Mouse (Mus musculus) macrophage (primary cell): ENCODE data around the gene AB124611. TPM values are rescaled to one million over a fixed set of nuclear protein-coding genes. Genes with fewer than 3 reads are reported as not detected.
"Not testable (repeated sequence)": the region's sequence is repeated elsewhere in the genome, so short reads cannot be mapped to it uniquely, and the experiment has no call there.

Source experiments
- H3K27ac ChIP-seq: fragments of 350-480 bp; formaldehyde crosslinking; 2 replicates; pipeline ENCODE4 v1.9.0; 2021
- H3K36me3 ChIP-seq: fragments of 350-480 bp; formaldehyde crosslinking; 2 replicates; pipeline ENCODE4 v1.9.0; 2021; ENCODE audit errors: inconsistent target
- H3K4me3 ChIP-seq: fragments of 350-480 bp; formaldehyde crosslinking; 2 replicates; pipeline ENCODE4 v1.9.0; 2021; ENCODE audit errors: inconsistent target
- H3K79me2 ChIP-seq: fragments of 350-480 bp; formaldehyde crosslinking; 2 replicates; pipeline ENCODE4 v1.9.0; 2021; ENCODE audit errors: inconsistent target
- WGBS: methylation state at CpG from one replicate; pipeline ENCODE4 v1.1.7; 2026; ENCODE audit warnings: inconsistent platforms; ENCODE audit not compliant: missing documents; 5-methylcytosine and 5-hydroxymethylcytosine counted together
- polyA plus RNA-seq: library from polyadenylated mRNA; stranded (reverse); fragments of 250-400 nt; gene quantifications from 3 replicates; pipeline ENCODE4 v1.2.4, GENCODE M21; 2018; ENCODE audit warnings: inconsistent platforms

The AB124611 gene
- polyA plus RNA-seq, 1 experiment from 2014 or later, result 116 TPM

DNA sequence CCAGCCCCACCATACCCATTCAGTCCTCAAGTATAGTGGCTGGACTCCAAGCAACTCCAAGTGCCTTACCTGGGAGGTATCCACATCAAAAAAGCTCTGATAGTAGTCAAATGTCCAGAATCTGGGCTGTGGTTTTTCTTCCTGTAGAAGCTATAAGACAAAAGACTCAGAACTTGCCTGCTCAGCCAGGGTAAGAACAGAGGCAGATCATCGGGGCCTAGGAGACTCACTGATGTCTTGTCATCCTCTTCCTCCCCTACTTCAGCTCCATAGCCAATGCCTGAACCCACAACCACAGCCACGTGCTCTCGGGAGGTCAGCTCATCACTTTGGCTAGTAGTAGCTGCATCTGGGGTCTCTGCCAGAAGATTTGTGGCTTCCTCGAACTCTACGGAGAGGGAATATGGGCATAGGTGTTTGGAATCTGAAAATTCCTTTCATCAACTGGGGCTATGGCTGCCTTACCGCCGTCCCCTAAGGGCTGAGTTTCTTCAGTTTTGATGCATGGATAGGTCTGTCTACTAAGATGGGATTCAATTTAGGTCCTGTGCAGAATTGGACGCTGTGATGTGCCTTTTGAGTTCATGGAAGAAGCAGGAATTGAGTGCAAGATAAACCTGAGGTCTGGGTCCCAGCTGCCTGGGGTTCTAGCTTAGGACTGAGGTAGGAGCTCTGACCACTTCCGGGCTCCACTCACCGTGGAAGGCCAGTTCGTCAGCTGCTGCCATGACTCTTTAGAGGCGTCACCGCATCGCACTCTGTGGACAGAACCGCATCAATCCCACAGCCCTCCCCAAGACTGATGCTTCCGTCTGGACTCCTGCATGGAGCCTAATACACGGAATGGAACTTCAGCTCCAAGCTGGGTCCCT lies 66.1 kb downstream of the AB124611 start:
- Histone ChIP-seq H3K36me3 (peaks cover 26% of the 10 kb centered on the region; the same call in 1 of the 2 replicates), H3K4me3 (peak overlapping the region; percentile 87), H3K27ac (peak overlapping the region; percentile 44), H3K79me2 (peaks cover 31% of the 10 kb centered on the region)
- WGBS, result 13% methylated on average over 17 of the region's 17 CpGs

DNA sequence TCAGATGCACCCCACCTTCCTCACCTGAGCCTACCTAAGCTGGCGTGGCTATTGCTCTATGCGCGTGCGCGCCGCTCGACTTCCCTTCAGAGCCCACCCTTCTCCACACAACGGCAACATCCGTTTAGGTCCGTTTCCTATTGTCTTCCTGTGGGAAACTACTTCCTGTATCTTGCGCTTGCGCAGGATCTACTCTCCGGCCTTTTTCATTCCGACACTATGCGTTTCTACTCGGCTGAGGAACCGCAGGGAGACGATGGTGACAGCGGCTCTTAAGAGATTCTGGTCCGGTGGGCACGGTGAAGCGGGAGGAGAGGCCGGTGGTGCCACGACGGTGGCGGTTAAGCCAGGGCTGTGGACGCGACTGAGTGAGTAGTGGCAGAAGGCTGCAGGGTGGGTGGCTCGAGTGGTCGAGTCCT lies 66.7 kb downstream of the AB124611 start, which contains the start of the genes Timm29 and Yipf2:
TSS of gene Timm29 (plus strand) at position 20 of the 419 bp plus-strand sequence.
TSS of gene Yipf2 (minus strand) at position 126 of the 419 bp plus-strand sequence.
- peak within 1 kb of the TSS; percentile 44 for H3K27ac ChIP-seq
- under 1% methylated on average over 30 of the region's 30 CpGs for WGBS
- peak within 1 kb of the TSS; percentile 87 for H3K4me3 ChIP-seq
- peaks cover 31% of the 10 kb centered on the region for H3K79me2 ChIP-seq
- peaks cover 23% of the 10 kb centered on the region; the same call in 1 of the 2 replicates for H3K36me3 ChIP-seq

DNA sequence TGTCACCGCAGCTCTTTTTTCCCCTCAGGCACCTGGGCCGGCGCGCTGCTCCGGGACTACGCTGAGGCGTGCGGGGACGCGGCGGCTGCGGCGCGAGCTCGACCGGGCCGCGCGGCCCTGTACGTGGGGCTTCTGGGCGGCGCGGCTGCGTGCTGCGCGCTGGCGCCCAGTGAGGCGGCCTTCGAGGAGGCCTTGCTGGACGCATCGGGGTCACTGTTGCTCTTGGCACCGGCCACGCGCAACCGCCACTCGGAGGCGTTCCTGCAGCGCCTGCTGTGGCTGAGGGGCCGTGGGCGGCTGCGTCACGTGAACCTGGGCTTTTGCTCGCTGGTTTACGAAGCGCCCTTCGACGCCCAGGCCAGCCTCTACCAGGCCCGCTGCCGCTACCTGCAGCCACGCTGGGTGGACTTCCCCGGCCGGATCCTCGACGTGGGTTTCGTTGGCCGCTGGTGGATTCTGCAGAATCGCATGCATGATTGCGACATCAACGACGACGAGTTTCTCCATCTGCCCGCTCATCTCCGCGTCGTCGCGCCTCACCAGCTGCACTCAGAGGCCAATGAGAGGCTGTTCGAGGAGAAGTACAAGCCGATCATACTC lies 67.2 kb downstream of the AB124611 start:
- Histone ChIP-seq H3K36me3 (peaks cover 23% of the 10 kb centered on the region; the same call in 1 of the 2 replicates), H3K79me2 (peaks cover 31% of the 10 kb centered on the region), H3K27ac (peak overlapping the region; percentile 44), H3K4me3 (peak overlapping the region; percentile 87)
- under 1% methylated on average over 63 of the region's 69 CpGs for WGBS

DNA sequence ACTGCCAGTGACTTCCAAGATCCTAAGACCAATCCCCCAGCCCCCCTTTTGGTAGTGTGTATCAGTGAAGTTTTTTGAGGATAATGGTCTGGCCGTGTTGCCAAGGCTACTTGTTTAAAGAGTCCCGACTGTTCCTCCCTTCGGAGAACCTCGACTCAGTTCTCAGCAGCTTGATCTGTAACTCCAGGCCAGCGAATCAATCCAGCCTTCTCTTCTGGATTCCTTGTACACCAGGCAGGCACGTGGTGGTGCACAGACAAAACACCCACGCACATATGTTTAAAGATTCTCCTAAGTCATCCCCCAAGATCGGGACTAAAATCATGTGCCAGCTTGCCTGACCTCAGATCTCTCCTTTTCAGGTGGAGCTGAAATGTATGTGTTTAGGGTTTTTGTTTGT lies 68.4 kb downstream of the AB124611 start:
- Histone ChIP-seq H3K79me2 (peaks cover 31% of the 10 kb centered on the region), H3K36me3 (peaks cover 14% of the 10 kb centered on the region; the same call in 1 of the 2 replicates)
- not testable (repeated sequence) for H3K4me3 ChIP-seq, H3K27ac ChIP-seq
- 87% methylated on average over 8 of the region's 8 CpGs for WGBS

DNA sequence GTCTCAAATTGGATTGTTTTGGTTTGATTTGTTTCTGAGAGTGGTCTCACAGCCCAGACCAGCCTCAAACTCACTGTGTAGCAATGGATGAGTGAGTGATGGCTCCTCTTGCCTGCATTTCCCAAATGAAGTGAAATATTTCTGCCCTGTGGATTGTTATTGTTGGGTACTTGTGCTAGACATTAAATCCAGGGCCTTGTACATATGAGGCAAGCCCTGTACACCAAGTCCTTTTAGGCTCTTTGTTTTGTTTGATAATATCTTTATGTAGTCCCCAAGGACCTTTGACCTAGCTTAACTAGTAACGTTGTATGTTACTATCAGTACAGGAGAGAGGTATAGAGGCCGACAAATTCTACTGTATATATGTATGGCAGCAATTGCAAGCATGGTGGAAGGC lies 68.9 kb downstream of the AB124611 start:
- WGBS, result 89% methylated on average over 2 of the region's 2 CpGs
- Histone ChIP-seq H3K27ac (no peak overlapping the region), H3K79me2 (peaks cover 31% of the 10 kb centered on the region), H3K36me3 (peaks cover 9% of the 10 kb centered on the region; the same call in 1 of the 2 replicates), H3K4me3 (no peak overlapping the region)

Other genes with a start within 250 kb of the AB124611 start
- 26.4 to 51.5 TPM (median 40.3 TPM) in 3 replicates for gene Kri1, start 238.2 kb upstream of the AB124611 start, polyA plus RNA-seq
- gene Cdkn2d, start 234.8 kb upstream of the AB124611 start, polyA plus RNA-seq, result 6.1 to 12.6 TPM (median 9.8 TPM) in 3 replicates
- not detected in 3 replicates for gene Ap1m2, start 213.8 kb upstream of the AB124611 start, polyA plus RNA-seq
- gene Slc44a2, start 205.5 kb upstream of the AB124611 start, polyA plus RNA-seq, result 23.3 to 39.4 TPM (median 32.8 TPM) in 3 replicates
- 35.3 to 40.5 TPM (median 35.7 TPM) in 3 replicates for gene Ilf3, start 158.3 kb upstream of the AB124611 start, polyA plus RNA-seq
- gene Qtrt1, start 114.3 kb upstream of the AB124611 start, polyA plus RNA-seq, result 6.1 to 12.6 TPM (median 9.4 TPM) in 3 replicates
- gene Dnm2, start 101.3 kb upstream of the AB124611 start, polyA plus RNA-seq, result 101 to 145 TPM (median 112 TPM) in 3 replicates
- 5.5 to 16.0 TPM (median 11.8 TPM) in 3 replicates for gene Tmed1, start 15.9 kb upstream of the AB124611 start, polyA plus RNA-seq
- gene Carm1, start 20.7 kb downstream of the AB124611 start, polyA plus RNA-seq, result 14.6 to 27.6 TPM (median 25.0 TPM) in 3 replicates
- gene Timm29, start 66.5 kb downstream of the AB124611 start, polyA plus RNA-seq, result 15.8 to 21.9 TPM (median 21.2 TPM) in 3 replicates
- gene Yipf2, start 66.7 kb downstream of the AB124611 start, polyA plus RNA-seq, result 6.9 to 12.2 TPM (median 7.4 TPM) in 3 replicates
- 55.9 to 76.6 TPM (median 68.5 TPM) in 3 replicates for gene Smarca4, start 90.0 kb downstream of the AB124611 start, polyA plus RNA-seq
- 29.9 to 80.2 TPM (median 62.2 TPM) in 3 replicates for gene Ldlr, start 197.3 kb downstream of the AB124611 start, polyA plus RNA-seq
- 0.45 to 5.8 TPM (median 3.0 TPM) in 3 replicates for gene Spc24, start 234.1 kb downstream of the AB124611 start, polyA plus RNA-seq